9 mouse cellular contexts compared by ENCODE assay signal in the genomic region with DNA sequence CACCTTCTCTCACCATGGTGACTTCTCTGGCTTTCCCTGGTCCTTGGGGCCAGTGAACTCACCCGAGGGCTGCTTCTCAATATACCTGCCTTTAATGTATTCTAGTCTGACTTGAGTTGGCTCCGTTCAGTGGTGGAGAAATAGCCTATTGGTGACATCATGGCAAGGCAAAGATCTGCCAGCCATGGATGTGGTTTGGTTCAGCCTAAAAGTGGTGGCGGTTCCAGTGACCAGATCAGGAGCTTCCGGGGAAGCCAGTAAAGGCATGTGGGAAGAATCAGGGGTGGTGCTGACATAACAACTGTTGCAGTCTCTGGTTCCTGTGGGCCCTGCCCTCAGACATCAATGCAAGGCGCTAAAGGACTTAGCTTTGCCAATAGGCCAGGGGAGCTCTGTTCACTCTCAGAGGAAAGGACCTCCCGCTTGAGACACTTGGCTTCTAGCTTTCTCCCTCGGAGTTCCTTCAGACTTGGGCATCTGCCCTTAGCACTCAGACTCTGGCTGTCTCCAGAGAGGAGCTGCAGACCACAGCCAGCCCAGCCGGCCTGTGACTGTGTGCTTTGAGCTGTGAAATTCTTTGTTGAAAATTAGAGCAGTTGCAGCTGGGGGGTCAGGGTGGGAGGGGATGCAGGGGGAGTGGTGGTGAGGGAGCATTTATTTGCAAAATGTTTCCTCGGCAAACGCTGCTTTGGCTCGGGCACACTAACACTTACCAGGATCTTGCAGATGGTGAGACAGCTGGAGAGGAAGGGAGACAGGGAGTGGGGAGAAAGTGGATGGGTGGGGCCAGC. TPM values are rescaled to one million over a fixed set of nuclear protein-coding genes. Genes with fewer than 3 reads are reported as not detected.
DNase-seq lines count a peak whose midpoint lies in the region; ATAC-seq lines count a peak whose summit lies in the region.
"Had no signal": no experiment of that assay in that cellular context is flagged by ENCODE, and none has a peak within 500 bp of the region (broad histone marks: within the 10 kb centered on the region; RNA-seq: fewer than 3 reads in every experiment).

No protein-coding gene starts in this region.

- no peaks in the 10 kb centered on the region for H3K27me3 ChIP-seq in forebrain, embryonic 16.5 days (replicated peaks; ENCODE audit: control insufficient read depth, insufficient read depth, low read length)
- 0 out of 2 replicates have a peak, but pooled peaks cover 6% of the 10 kb centered on the region for H3K27me3 ChIP-seq in lung, embryonic 15.5 days

- ATAC-seq in forebrain, embryonic 16.5 days, result peak; percentile 56
- ATAC-seq in lung, embryonic 15.5 days (ENCODE audit: borderline replicate concordance, extremely low read depth, low FRiP score, low TSS enrichment), result no peak; the same call in 1 of the 2 replicates

- no peak overlapping the region for H3K9ac ChIP-seq in forebrain, embryonic 16.5 days (replicated peaks; ENCODE audit: low read depth, low read length)
- no peak overlapping the region for H3K9ac ChIP-seq in lung, embryonic 15.5 days

- peaks cover 37% of the 10 kb centered on the region for H3K4me1 ChIP-seq in forebrain, embryonic 16.5 days (replicated peaks; ENCODE audit: control insufficient read depth, insufficient read depth, low read length)
- peaks cover 69% of the 10 kb centered on the region for H3K4me1 ChIP-seq in lung, embryonic 15.5 days
- H3K4me1 ChIP-seq: megakaryocyte, embryonic 14.5 days had no signal

- WGBS in forebrain, embryonic 16.5 days, result 29% methylated on average over 11 of the region's 11 CpGs
- 31% methylated on average over 11 of the region's 11 CpGs for WGBS in lung, embryonic 15.5 days

- H3K36me3 ChIP-seq in forebrain, embryonic 16.5 days (ENCODE audit: control insufficient read depth, insufficient read depth), result no peaks in the 10 kb centered on the region
- H3K36me3 ChIP-seq in lung, embryonic 15.5 days, result no peaks in the 10 kb centered on the region

- peak; percentile 40 for DNase-seq in layer of hippocampus, adult 9-11 months
- DNase-seq in layer of hippocampus, postnatal 36 days, result no peak
- DNase-seq in NIH3T3 (ENCODE audit: low read depth), result peak; percentile 30
- no peak for DNase-seq in c-Kit-positive CD71-positive TER-119-positive erythroid progenitor cells, embryonic 14.5 days (ENCODE audit: low spot score)
- DNase-seq in layer of hippocampus, adult 8-10 months (ENCODE audit: low spot score in 2 of 2), result no peak
- no peak for DNase-seq in natural killer cell, adult 2 months (ENCODE audit: low spot score in 2 of 2)

- H3K4me2 ChIP-seq in forebrain, embryonic 16.5 days (ENCODE audit: low read length), result no peak overlapping the region
- no peak overlapping the region for H3K4me2 ChIP-seq in lung, embryonic 15.5 days

- H3K27ac ChIP-seq in forebrain, embryonic 16.5 days (ENCODE audit: low read length), result 0 out of 2 replicates have a peak overlapping the region, but pooled peaks have one; percentile 16
- peak overlapping the region; percentile 8 for H3K27ac ChIP-seq in lung, embryonic 15.5 days

- H3K4me3 ChIP-seq in forebrain, embryonic 16.5 days (replicated peaks; ENCODE audit: low read length), result no peak overlapping the region
- H3K4me3 ChIP-seq in lung, embryonic 15.5 days, result no peak overlapping the region
- H3K4me3 ChIP-seq: megakaryocyte, embryonic 14.5 days had no signal

- no peaks in the 10 kb centered on the region for H3K9me3 ChIP-seq in forebrain, embryonic 16.5 days (ENCODE audit: control insufficient read depth, low read length)
- no peaks in the 10 kb centered on the region for H3K9me3 ChIP-seq in lung, embryonic 15.5 days
- H3K9me3 ChIP-seq: megakaryocyte, embryonic 14.5 days had no signal

RNA-seq across cellular contexts. Expression of gene Chst3, which starts 6.3 kb away (rescaled TPM):
- total RNA-seq in layer of hippocampus, postnatal 36 days (2021), result 1 to 10 TPM; 2.2 to 2.8 TPM
- 0.83 and 0.90 TPM in 2 replicates for polyA plus RNA-seq in forebrain, embryonic 16.5 days (2015; fragmentation: Nextera tagmentation; extraction: Ambion mirVana)
- polyA plus RNA-seq in lung, embryonic 15.5 days (2015; fragmentation: Nextera tagmentation; extraction: Ambion mirVana), result 2.5 TPM in 2 replicates
- 1 to 10 TPM; 1.3 to 2.5 (median 1.8) TPM for total RNA-seq in layer of hippocampus, adult 8-10 months (2022)

Comparison
In these comparisons a context has a peak if more than half of its experiments do, and no peak if none do; other contexts are left out.
1. DNase-seq: peak in layer of hippocampus, adult 9-11 months (single experiment) and NIH3T3 (single experiment); none in layer of hippocampus, postnatal 36 days (0 of 2), c-Kit-positive CD71-positive TER-119-positive erythroid progenitor cells, embryonic 14.5 days (single experiment), layer of hippocampus, adult 8-10 months (0 of 2) and natural killer cell, adult 2 months (0 of 2).